Mouse (Mus musculus) midbrain, embryonic 11.5 days (tissue): ENCODE results near the gene Iqschfp. TPM values are rescaled to one million over a fixed set of nuclear protein-coding genes. Genes with fewer than 3 reads are reported as not detected.

Experiments
- ATAC-seq: fragments of 200-750 bp; cut with Nextera tagmentation; 2 replicates; pipeline ENCODE4 v1.8.0; 2017; ENCODE audit warnings: moderate TSS enrichment, moderate library complexity; ENCODE audit not compliant: low FRiP score
- DNase-seq: peaks from one replicate; pipeline ENCODE4 v3.0.0; 2015; ENCODE audit warnings: low spot score; ENCODE audit errors: missing footprints
- H3K27ac ChIP-seq: fragments of 300-500 bp; sonication (generic); 2 replicates; pipeline ENCODE4 v1.5.1; 2014; ENCODE audit warnings: low read depth, low read length
- H3K27me3 ChIP-seq: fragments of 300-500 bp; sonication (generic); 2 replicates; pipeline ENCODE4 v1.6.1; 2014; ENCODE audit warnings: mild to moderate bottlenecking, low read length, moderate library complexity, mixed read lengths; ENCODE audit not compliant: control insufficient read depth, insufficient read depth
- H3K36me3 ChIP-seq: fragments of 300-500 bp; sonication (generic); 2 replicates; pipeline ENCODE4 v1.6.1; 2014; ENCODE audit warnings: mild to moderate bottlenecking, low read length, moderate library complexity, mixed read lengths; ENCODE audit not compliant: control insufficient read depth, insufficient read depth
- H3K4me1 ChIP-seq: fragments of 300-500 bp; sonication (generic); 2 replicates; pipeline ENCODE4 v1.6.1; 2014; ENCODE audit warnings: low read length; ENCODE audit not compliant: control insufficient read depth, insufficient read depth
- H3K4me2 ChIP-seq: fragments of 300-500 bp; sonication (generic); 2 replicates; pipeline ENCODE4 v1.6.1; 2014; ENCODE audit warnings: mild to moderate bottlenecking, moderate library complexity
- H3K4me3 ChIP-seq: fragments of 300-500 bp; sonication (generic); 2 replicates; pipeline ENCODE4 v1.5.1; 2014; ENCODE audit warnings: low read depth, low read length
- H3K9ac ChIP-seq: fragments of 300-500 bp; sonication (generic); 2 replicates; pipeline ENCODE4 v1.6.1; 2014; ENCODE audit warnings: low read length
- H3K9me3 ChIP-seq: fragments of 300-500 bp; sonication (generic); 2 replicates; pipeline ENCODE4 v1.6.1; 2016; ENCODE audit warnings: low read length; ENCODE audit not compliant: control insufficient read depth
- WGBS: fragments of 180-500 bp; shearing (Covaris S2); extraction: QIAGEN DNeasy Blood & Tissue Kit; methylation state at CpG from one replicate; pipeline ENCODE4 v1.1.7; 2014; 5-methylcytosine and 5-hydroxymethylcytosine counted together
- polyA plus RNA-seq: library from polyadenylated mRNA; unstranded; fragments of >200 nt; fragmentation: Nextera tagmentation; extraction: Ambion mirVana; gene quantifications from 2 replicates; pipeline ENCODE4 v1.2.1, GENCODE M21; 2014

Iqschfp gene
- polyA plus RNA-seq, 1 experiment from 2014 or later, result 2.6 TPM

- Histone ChIP-seq H3K27ac (no peak overlapping the region), H3K36me3 (no peaks in the 10 kb centered on the region), H3K4me1 (peaks cover 5% of the 10 kb centered on the region), H3K4me3 (no peak overlapping the region), H3K9ac (no peak overlapping the region), H3K4me2 (no peak overlapping the region), H3K9me3 (no peaks in the 10 kb centered on the region), H3K27me3 (no peaks in the 10 kb centered on the region)
- 84% methylated on average over 11 of the region's 11 CpGs for WGBS
- DNase-seq (no peak), ATAC-seq (no peak)
These were observed 620.3 kb downstream of the Iqschfp start for GRCm38 (mm10) chr3:68512327-68512726.

GRCm38 (mm10) chr3:68513340-68514119, 621.5 kb downstream of the Iqschfp start:
- Histone ChIP-seq H3K9me3 (no peaks in the 10 kb centered on the region), H3K4me2 (no peak overlapping the region), H3K27me3 (no peaks in the 10 kb centered on the region), H3K27ac (0 out of 2 replicates have a peak overlapping the region, but pooled peaks have one; percentile 35), H3K36me3 (no peaks in the 10 kb centered on the region), H3K4me3 (no peak overlapping the region), H3K9ac (no peak overlapping the region), H3K4me1 (peaks cover 5% of the 10 kb centered on the region)
- peak; percentile 75; the same call in 1 of the 2 replicates for ATAC-seq
- WGBS, result 64% methylated on average over 7 of the region's 7 CpGs
- no peak for DNase-seq

GRCm38 (mm10) chr3:68514120-68514497, 622.1 kb downstream of the Iqschfp start:
- 62% methylated on average over 3 of the region's 3 CpGs for WGBS
- peaks cover 5% of the 10 kb centered on the region for H3K4me1 ChIP-seq
- H3K4me2 ChIP-seq, result no peak overlapping the region
- ATAC-seq (no peak), DNase-seq (no peak)
- H3K4me3 ChIP-seq, result no peak overlapping the region
- no peak overlapping the region for H3K9ac ChIP-seq
- no peaks in the 10 kb centered on the region for H3K9me3 ChIP-seq
- H3K27me3 ChIP-seq, result no peaks in the 10 kb centered on the region
- H3K27ac ChIP-seq, result 0 out of 2 replicates have a peak overlapping the region, but pooled peaks have one; percentile 35
- no peaks in the 10 kb centered on the region for H3K36me3 ChIP-seq

- H3K36me3 ChIP-seq, result no peaks in the 10 kb centered on the region
- no peaks in the 10 kb centered on the region for H3K27me3 ChIP-seq
- DNase-seq (no peak), ATAC-seq (no peak)
- H3K4me2 ChIP-seq, result no peak overlapping the region
- H3K9ac ChIP-seq, result no peak overlapping the region
- no peak overlapping the region for H3K27ac ChIP-seq
- no peaks in the 10 kb centered on the region for H3K9me3 ChIP-seq
- H3K4me3 ChIP-seq, result no peak overlapping the region
- H3K4me1 ChIP-seq, result peaks cover 5% of the 10 kb centered on the region
- WGBS, result 96% methylated on average over 3 of the region's 3 CpGs
These were observed 622.7 kb downstream of the Iqschfp start for GRCm38 (mm10) chr3:68514717-68515116.

- H3K9me3 ChIP-seq, result no peaks in the 10 kb centered on the region
- ATAC-seq (no peak), DNase-seq (no peak)
- H3K4me2 ChIP-seq, result no peak overlapping the region
- H3K4me3 ChIP-seq, result no peak overlapping the region
- peaks cover 5% of the 10 kb centered on the region for H3K4me1 ChIP-seq
- no peaks in the 10 kb centered on the region for H3K36me3 ChIP-seq
- no peak overlapping the region for H3K9ac ChIP-seq
- WGBS, result 90% methylated on average over 12 of the region's 12 CpGs
- no peak overlapping the region for H3K27ac ChIP-seq
- H3K27me3 ChIP-seq, result no peaks in the 10 kb centered on the region
These were observed 624.5 kb downstream of the Iqschfp start for GRCm38 (mm10) chr3:68516393-68517081.

- ATAC-seq (no peak), DNase-seq (no peak)
- H3K36me3 ChIP-seq, result no peaks in the 10 kb centered on the region
- H3K9ac ChIP-seq, result no peak overlapping the region
- H3K27me3 ChIP-seq, result no peaks in the 10 kb centered on the region
- H3K27ac ChIP-seq, result no peak overlapping the region
- no peaks in the 10 kb centered on the region for H3K9me3 ChIP-seq
- no peak overlapping the region for H3K4me2 ChIP-seq
- peaks cover 5% of the 10 kb centered on the region for H3K4me1 ChIP-seq
- no peak overlapping the region for H3K4me3 ChIP-seq
- 80% methylated on average over 7 of the region's 7 CpGs for WGBS
These were observed 625.2 kb downstream of the Iqschfp start for GRCm38 (mm10) chr3:68517236-68517635.

- H3K36me3 ChIP-seq, result no peaks in the 10 kb centered on the region
- peaks cover 5% of the 10 kb centered on the region for H3K4me1 ChIP-seq
- H3K9me3 ChIP-seq, result no peaks in the 10 kb centered on the region
- WGBS, result 89% methylated on average over 8 of the region's 8 CpGs
- DNase-seq (no peak), ATAC-seq (no peak)
- H3K27me3 ChIP-seq, result no peaks in the 10 kb centered on the region
- H3K4me2 ChIP-seq, result no peak overlapping the region
- H3K9ac ChIP-seq, result no peak overlapping the region
- H3K4me3 ChIP-seq, result no peak overlapping the region
- H3K27ac ChIP-seq, result no peak overlapping the region
These were observed 626.0 kb downstream of the Iqschfp start for GRCm38 (mm10) chr3:68518041-68518440.

- no peak overlapping the region for H3K9ac ChIP-seq
- H3K4me2 ChIP-seq, result no peak overlapping the region
- WGBS, result 87% methylated on average over 5 of the region's 5 CpGs
- H3K4me1 ChIP-seq, result peaks cover 4% of the 10 kb centered on the region
- no peaks in the 10 kb centered on the region for H3K27me3 ChIP-seq
- no peaks in the 10 kb centered on the region for H3K9me3 ChIP-seq
- H3K4me3 ChIP-seq, result no peak overlapping the region
- ATAC-seq, result no peak
- H3K36me3 ChIP-seq, result no peaks in the 10 kb centered on the region
- DNase-seq, result no peak
- no peak overlapping the region for H3K27ac ChIP-seq
These were observed 626.6 kb downstream of the Iqschfp start for GRCm38 (mm10) chr3:68518586-68518985.

GRCm38 (mm10) chr3:68525361-68525878, 633.4 kb downstream of the Iqschfp start:
- Histone ChIP-seq H3K9ac (no peak overlapping the region), H3K4me3 (no peak overlapping the region), H3K27ac (no peak overlapping the region), H3K36me3 (no peaks in the 10 kb centered on the region), H3K27me3 (no peaks in the 10 kb centered on the region), H3K9me3 (no peaks in the 10 kb centered on the region), H3K4me1 (no peaks in the 10 kb centered on the region), H3K4me2 (no peak overlapping the region)
- WGBS, result 92% methylated on average over 10 of the region's 10 CpGs
- DNase-seq (no peak), ATAC-seq (no peak)
